Mouse (Mus musculus) intestine, postnatal 0 days (tissue): ENCODE data around the gene Adgrf5. TPM values are rescaled to one million over a fixed set of nuclear protein-coding genes. Genes with fewer than 3 reads are reported as not detected.
A peak's percentile ranks its signal among the peaks of the same experiment; 100 is the strongest.
"Not testable (repeated sequence)": the region's sequence is repeated elsewhere in the genome, so short reads cannot be mapped to it uniquely, and the experiment has no call there.

Experiments used
- ATAC-seq: fragments of 200-750 bp; cut with Nextera tagmentation; 2 replicates; pipeline ENCODE4 v1.8.0; 2017; ENCODE audit warnings: mild to moderate bottlenecking, moderate TSS enrichment, moderate library complexity
- H3K27ac ChIP-seq: fragments of 300-500 bp; sonication (generic); 2 replicates; pipeline ENCODE4 v1.5.1; 2014; ENCODE audit warnings: mild to moderate bottlenecking, low read depth, low read length, moderate library complexity
- H3K27me3 ChIP-seq: fragments of 300-500 bp; sonication (generic); replicated peaks from 2 replicates; pipeline ENCODE4 v1.6.1; 2014; ENCODE audit warnings: low read length, mixed read lengths; ENCODE audit not compliant: control insufficient read depth, insufficient read depth
- H3K36me3 ChIP-seq: fragments of 300-500 bp; sonication (generic); 2 replicates; pipeline ENCODE4 v1.6.1; 2014; ENCODE audit warnings: mild to moderate bottlenecking, moderate library complexity; ENCODE audit not compliant: control insufficient read depth, insufficient read depth
- H3K4me1 ChIP-seq: fragments of 300-500 bp; sonication (generic); replicated peaks from 2 replicates; pipeline ENCODE4 v1.6.1; 2014; ENCODE audit warnings: antibody characterized with exemption, low read length, mixed read lengths; ENCODE audit not compliant: control insufficient read depth, insufficient read depth
- H3K4me2 ChIP-seq: fragments of 300-500 bp; sonication (generic); replicated peaks from 2 replicates; pipeline ENCODE4 v1.6.1; 2014; ENCODE audit warnings: low read depth, mild to moderate bottlenecking, moderate library complexity
- H3K4me3 ChIP-seq: fragments of 300-500 bp; sonication (generic); 2 replicates; pipeline ENCODE4 v1.5.1; 2014; ENCODE audit warnings: low read depth, low read length
- H3K9ac ChIP-seq: fragments of 300-500 bp; sonication (generic); 2 replicates; pipeline ENCODE4 v1.6.1; 2014; ENCODE audit warnings: mild to moderate bottlenecking, low read depth, low read length
- H3K9me3 ChIP-seq: fragments of 300-500 bp; sonication (generic); 2 replicates; pipeline ENCODE4 v1.6.1; 2016; ENCODE audit warnings: mixed run types; ENCODE audit not compliant: control insufficient read depth
- CTCF ChIP-seq: sonication (generic); IDR thresholded peaks from 2 replicates; pipeline ENCODE4 v1.5.1; 2016; ENCODE audit warnings: low read depth, mild to moderate bottlenecking, control low read depth, antibody characterized with exemption, moderate library complexity
- WGBS: fragments of 180-500 bp; shearing (Covaris S2); extraction: QIAGEN DNeasy Blood & Tissue Kit; methylation state at CpG from one replicate; pipeline ENCODE4 v1.1.7; 2014; 5-methylcytosine and 5-hydroxymethylcytosine counted together
- polyA plus RNA-seq: library from polyadenylated mRNA; unstranded; fragments of >200 nt; fragmentation: Nextera tagmentation; extraction: Ambion mirVana; gene quantifications from 2 replicates; pipeline ENCODE4 v1.2.1, GENCODE M21; 2015

Adgrf5 gene
- polyA plus RNA-seq, 1 experiment from 2014 or later: 3.7 TPM

DNA sequence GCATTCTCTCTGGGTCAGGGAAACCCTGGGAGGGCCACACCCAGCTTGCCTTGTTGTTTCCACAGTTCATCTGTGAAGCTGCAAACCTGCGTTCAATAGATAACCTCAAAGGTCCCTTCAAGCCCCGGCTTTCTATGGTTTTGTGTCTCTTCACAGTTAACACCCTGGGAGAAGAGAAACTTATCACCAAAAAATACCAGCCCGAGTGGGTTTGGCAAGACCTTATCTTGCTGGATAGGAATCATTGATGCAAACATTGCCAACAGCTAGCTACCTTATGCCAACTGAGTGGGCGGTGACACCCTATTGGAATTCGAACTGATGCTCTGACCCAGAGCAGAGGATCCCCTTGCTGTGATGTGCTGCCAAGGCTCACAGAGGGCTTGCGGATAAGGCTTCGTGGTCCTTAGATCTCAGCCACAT lies 30.5 kb upstream of the Adgrf5 start:
- WGBS: 71% methylated on average over 7 of the region's 7 CpGs
- H3K27ac ChIP-seq: no peak overlapping the region
- ATAC-seq: no peak

DNA sequence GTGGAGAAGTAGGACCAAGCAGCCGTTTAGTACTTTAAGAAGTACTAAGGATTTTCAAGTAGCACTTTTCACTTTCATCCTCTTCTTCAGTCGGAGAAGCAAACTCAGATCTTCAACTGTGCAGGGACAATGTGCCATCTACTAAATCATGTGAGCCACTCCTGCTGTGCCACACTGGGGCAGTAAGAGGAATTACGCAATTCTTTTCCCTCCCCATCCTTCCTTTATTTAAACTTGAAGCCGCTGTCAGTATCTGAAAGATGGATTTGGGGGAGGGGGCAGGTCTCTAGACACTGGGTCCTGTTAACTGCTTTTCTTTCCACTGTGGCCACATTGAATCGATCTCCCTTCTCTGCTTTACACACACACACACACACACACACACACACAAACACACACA lies 27.6 kb upstream of the Adgrf5 start:
- Histone ChIP-seq H3K9ac (no peak overlapping the region), H3K4me1 (no peaks in the 10 kb centered on the region)

More for the DNA sequence above, 30.5 kb upstream of the Adgrf5 start:
- Histone ChIP-seq H3K27me3 (no peaks in the 10 kb centered on the region), H3K36me3 (no peaks in the 10 kb centered on the region), H3K4me3 (no peak overlapping the region), H3K4me1 (no peaks in the 10 kb centered on the region), H3K4me2 (no peak overlapping the region), H3K9me3 (no peaks in the 10 kb centered on the region), H3K9ac (no peak overlapping the region)
- TF ChIP-seq CTCF: no peak

DNA sequence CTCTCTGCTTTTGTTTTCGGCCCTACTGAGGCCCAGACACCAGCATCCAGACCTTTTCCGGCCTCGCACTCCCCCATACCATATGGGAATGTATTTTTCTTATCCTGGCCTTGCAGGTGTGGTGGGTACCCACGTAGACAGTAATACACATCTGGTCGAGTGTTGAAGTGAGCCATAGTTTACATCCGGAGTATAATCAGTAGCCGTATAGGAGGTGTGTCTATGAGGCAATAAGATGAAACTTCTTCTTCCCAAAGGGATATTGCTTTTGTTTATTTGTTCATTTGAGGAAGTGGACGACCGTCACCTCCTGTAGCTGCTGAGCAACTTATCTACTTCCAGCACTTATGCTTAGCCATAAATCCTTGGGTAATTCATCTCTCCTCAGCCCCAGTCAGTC lies 26.2 kb upstream of the Adgrf5 start:
- ATAC-seq: peak; percentile 60
- H3K4me3 ChIP-seq: no peak overlapping the region
- no peak overlapping the region for H3K27ac ChIP-seq
- no peaks in the 10 kb centered on the region for H3K9me3 ChIP-seq
- no peaks in the 10 kb centered on the region for H3K4me1 ChIP-seq
- no peak for TF ChIP-seq CTCF
- no peaks in the 10 kb centered on the region for H3K36me3 ChIP-seq
- no peak overlapping the region for H3K4me2 ChIP-seq
- 20% methylated on average over 9 of the region's 9 CpGs for WGBS
- H3K9ac ChIP-seq: no peak overlapping the region
- H3K27me3 ChIP-seq: no peaks in the 10 kb centered on the region

More for the DNA sequence above, 27.6 kb upstream of the Adgrf5 start:
- Histone ChIP-seq H3K27me3 (no peaks in the 10 kb centered on the region), H3K4me2 (no peak overlapping the region), H3K9me3 (no peaks in the 10 kb centered on the region), H3K36me3 (no peaks in the 10 kb centered on the region), H3K27ac (no peak overlapping the region), H3K4me3 (no peak overlapping the region)
- WGBS: 36% methylated on average over 5 of the region's 5 CpGs
- no peak for ATAC-seq
- TF ChIP-seq CTCF: no peak

DNA sequence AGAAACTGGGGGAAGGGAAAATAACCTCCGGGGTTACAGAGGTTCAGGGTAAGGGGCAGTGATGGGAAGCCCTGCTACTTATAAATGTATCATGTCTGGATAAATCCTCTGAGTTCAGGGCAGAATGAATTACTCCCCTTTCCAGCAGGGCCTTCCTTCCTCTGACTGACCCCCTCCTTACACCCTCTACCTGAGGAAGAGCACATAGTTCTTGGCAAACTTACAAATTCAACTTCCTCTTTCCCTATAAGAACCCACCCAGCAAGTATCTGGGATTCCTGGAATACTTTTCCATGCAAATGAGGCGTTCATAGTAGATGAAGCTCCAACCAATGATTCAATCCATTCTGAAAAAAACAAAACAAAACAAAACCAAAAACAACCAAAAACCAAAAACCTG lies 22.6 kb upstream of the Adgrf5 start:
- Histone ChIP-seq H3K27me3 (no peaks in the 10 kb centered on the region), H3K9ac (no peak overlapping the region), H3K4me2 (no peak overlapping the region), H3K4me3 (no peak overlapping the region), H3K9me3 (no peaks in the 10 kb centered on the region), H3K36me3 (no peaks in the 10 kb centered on the region), H3K4me1 (no peaks in the 10 kb centered on the region), H3K27ac (no peak overlapping the region)
- WGBS: 78% methylated on average over 2 of the region's 2 CpGs
- ATAC-seq: no peak
- TF ChIP-seq CTCF: no peak

DNA sequence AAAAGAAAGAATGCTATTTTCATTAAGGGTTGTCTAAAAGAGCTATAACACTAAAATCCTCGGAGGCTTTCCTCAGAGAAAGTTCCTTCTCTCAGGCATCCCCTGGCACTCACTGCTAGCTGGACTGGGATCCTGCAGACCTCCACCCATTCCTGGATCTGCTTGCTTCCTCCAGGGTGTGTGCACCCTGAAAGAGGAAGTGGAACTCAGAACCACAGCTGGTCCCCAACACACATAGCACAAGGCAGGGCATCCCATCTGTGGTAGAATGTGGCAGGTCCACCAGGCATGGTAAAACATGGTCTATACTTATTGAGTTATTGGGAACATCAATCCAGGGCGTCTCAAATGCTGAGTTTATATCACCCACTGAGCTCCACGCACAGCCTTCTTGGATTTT lies 22.0 kb upstream of the Adgrf5 start:
- no peak for ATAC-seq
- Histone ChIP-seq H3K27ac (no peak overlapping the region), H3K36me3 (no peaks in the 10 kb centered on the region), H3K4me2 (no peak overlapping the region), H3K9me3 (no peaks in the 10 kb centered on the region), H3K4me1 (no peaks in the 10 kb centered on the region), H3K27me3 (no peaks in the 10 kb centered on the region), H3K4me3 (no peak overlapping the region), H3K9ac (no peak overlapping the region)
- WGBS: 83% methylated on average over 3 of the region's 3 CpGs
- TF ChIP-seq CTCF: no peak

DNA sequence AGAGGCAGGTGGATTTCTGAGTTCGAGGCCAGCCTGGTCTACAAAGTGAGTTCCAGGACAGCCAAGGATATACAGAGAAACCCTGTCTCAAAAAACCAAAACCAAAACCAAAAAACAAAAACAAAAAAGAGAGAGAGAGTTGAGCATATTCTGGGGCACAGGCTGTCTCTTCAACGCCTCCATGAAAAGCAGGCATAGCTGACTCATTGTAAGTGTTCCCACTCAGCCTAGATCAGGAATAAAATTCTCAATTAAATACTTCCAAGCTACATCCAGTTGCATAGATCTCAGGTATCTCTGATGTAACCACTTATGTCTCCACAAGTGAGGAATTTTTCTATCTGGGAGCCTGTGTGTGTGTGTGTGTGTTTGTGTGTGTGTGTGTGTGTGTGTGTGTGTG lies 13.8 kb upstream of the Adgrf5 start:
- not testable (repeated sequence) for H3K27me3 ChIP-seq, H3K27ac ChIP-seq, H3K36me3 ChIP-seq, H3K4me3 ChIP-seq, H3K4me1 ChIP-seq, H3K9ac ChIP-seq, H3K4me2 ChIP-seq, H3K9me3 ChIP-seq, ATAC-seq
- WGBS: 82% methylated on average over 2 of the region's 2 CpGs

DNA sequence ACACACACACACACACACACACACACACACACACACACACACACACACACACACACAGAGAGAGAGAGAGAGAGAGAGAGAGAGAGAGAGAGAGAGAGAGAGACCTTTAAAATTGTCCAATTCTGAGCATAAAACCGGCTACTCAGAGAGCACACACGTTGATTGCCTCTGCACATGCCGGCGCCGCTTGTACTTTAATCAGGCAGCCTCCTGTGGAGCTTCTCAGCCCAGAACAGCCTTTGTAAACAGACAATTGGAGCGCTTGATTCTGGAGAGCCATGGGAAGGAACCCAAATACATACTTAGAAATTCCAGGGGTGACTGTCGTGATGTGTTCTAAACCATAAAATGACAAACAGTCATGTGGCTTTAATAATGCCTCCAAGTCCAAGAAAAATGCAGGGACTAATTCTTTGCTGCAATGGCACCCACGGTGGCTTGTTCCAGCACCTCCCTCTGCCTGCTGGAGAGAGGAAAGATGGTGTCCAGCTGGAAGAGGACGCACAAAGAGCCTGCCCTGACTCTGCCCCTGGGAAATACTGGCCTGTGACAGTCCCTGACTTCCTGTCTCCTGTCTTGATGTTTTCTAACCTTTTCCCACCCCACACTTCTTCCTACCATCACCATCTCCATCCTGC lies 2.2 kb upstream of the Adgrf5 start:
- no peaks in the 10 kb centered on the region for H3K36me3 ChIP-seq
- H3K4me3 ChIP-seq: no peak overlapping the region
- no peak for ATAC-seq
- TF ChIP-seq CTCF: no peak
- no peaks in the 10 kb centered on the region for H3K27me3 ChIP-seq
- 13% methylated on average over 9 of the region's 9 CpGs for WGBS
- H3K9me3 ChIP-seq: no peaks in the 10 kb centered on the region
- no peak overlapping the region for H3K9ac ChIP-seq
- no peak overlapping the region for H3K27ac ChIP-seq
- no peak overlapping the region for H3K4me2 ChIP-seq
- no peaks in the 10 kb centered on the region for H3K4me1 ChIP-seq
